Mouse (Mus musculus) lung, embryonic 14.5 days (tissue): ENCODE measurements around the gene Sv2b. TPM values are rescaled to one million over a fixed set of nuclear protein-coding genes. Genes with fewer than 3 reads are reported as not detected.

Source experiments
- ATAC-seq: fragments of 200-750 bp; cut with Nextera tagmentation; 2 replicates; pipeline ENCODE4 v1.8.0; 2017; ENCODE audit warnings: mild to moderate bottlenecking, moderate TSS enrichment, moderate library complexity; ENCODE audit not compliant: insufficient read depth
- DNase-seq: peaks from one replicate; pipeline ENCODE4 v3.0.0-alpha.2; 2015
- H3K27ac ChIP-seq: fragments of 300-500 bp; sonication (generic); 2 replicates; pipeline ENCODE4 v1.5.1; 2014; ENCODE audit warnings: low read depth, mild to moderate bottlenecking, moderate library complexity
- H3K27me3 ChIP-seq: fragments of 300-500 bp; sonication (generic); 2 replicates; pipeline ENCODE4 v1.6.1; 2014; ENCODE audit warnings: low read length, control low read depth; ENCODE audit not compliant: insufficient read depth
- H3K36me3 ChIP-seq: fragments of 300-500 bp; sonication (generic); 2 replicates; pipeline ENCODE4 v1.6.1; 2014; ENCODE audit warnings: control low read depth; ENCODE audit not compliant: insufficient read depth
- H3K4me1 ChIP-seq: fragments of 300-500 bp; sonication (generic); 2 replicates; pipeline ENCODE4 v1.6.1; 2014; ENCODE audit warnings: antibody characterized with exemption, control low read depth; ENCODE audit not compliant: insufficient read depth
- H3K4me2 ChIP-seq: fragments of 300-500 bp; sonication (generic); 2 replicates; pipeline ENCODE4 v1.6.1; 2014; ENCODE audit warnings: mild to moderate bottlenecking
- H3K4me3 ChIP-seq: fragments of 300-500 bp; sonication (generic); 2 replicates; pipeline ENCODE4 v1.5.1; 2014; ENCODE audit warnings: low read depth, low read length
- H3K9ac ChIP-seq: fragments of 300-500 bp; sonication (generic); 2 replicates; pipeline ENCODE4 v1.6.1; 2014
- H3K9me3 ChIP-seq: fragments of 300-500 bp; sonication (generic); 2 replicates; pipeline ENCODE4 v1.6.1; 2016; ENCODE audit warnings: low read depth, low read length, control low read depth
- CTCF ChIP-seq: IDR thresholded peaks from 2 replicates; pipeline ENCODE4 v1.5.1; 2016; ENCODE audit warnings: antibody characterized with exemption, low read depth
- WGBS: fragments of 180-500 bp; shearing (Covaris S2); extraction: QIAGEN DNeasy Blood & Tissue Kit; methylation state at CpG from one replicate; pipeline ENCODE4 v1.1.7; 2014; 5-methylcytosine and 5-hydroxymethylcytosine counted together
- polyA plus RNA-seq: library from polyadenylated mRNA; unstranded; fragments of >200 nt; fragmentation: Nextera tagmentation; extraction: Ambion mirVana; gene quantifications from 2 replicates; pipeline ENCODE4 v1.2.1, GENCODE M21; 2014

Sv2b gene
- polyA plus RNA-seq, 1 experiment from 2014 or later = 0.95 TPM

GRCm38 (mm10) chr7:75290554-75290953 lies 18.5 kb downstream of the Sv2b start:
- TF ChIP-seq CTCF = no peak
- Histone ChIP-seq H3K27me3 (no peaks in the 10 kb centered on the region), H3K36me3 (no peaks in the 10 kb centered on the region), H3K4me1 (no peaks in the 10 kb centered on the region), H3K9ac (no peak overlapping the region), H3K9me3 (no peaks in the 10 kb centered on the region), H3K27ac (no peak overlapping the region), H3K4me3 (no peak overlapping the region), H3K4me2 (no peak overlapping the region)
- ATAC-seq (no peak), DNase-seq (no peak)
- 18% methylated on average over 2 of the region's 2 CpGs for WGBS

- Histone ChIP-seq H3K27me3 (no peaks in the 10 kb centered on the region), H3K9me3 (no peaks in the 10 kb centered on the region), H3K36me3 (no peaks in the 10 kb centered on the region), H3K4me3 (no peak overlapping the region), H3K9ac (no peak overlapping the region), H3K4me1 (no peaks in the 10 kb centered on the region), H3K4me2 (no peak overlapping the region), H3K27ac (no peak overlapping the region)
- TF ChIP-seq CTCF = no peak
- 83% methylated on average over 6 of the region's 6 CpGs for WGBS
- ATAC-seq (no peak), DNase-seq (no peak)
These were observed 21.8 kb downstream of the Sv2b start for GRCm38 (mm10) chr7:75287237-75287636.

GRCm38 (mm10) chr7:75282951-75283350 lies 26.1 kb downstream of the Sv2b start:
- Histone ChIP-seq H3K27ac (no peak overlapping the region), H3K4me2 (no peak overlapping the region), H3K27me3 (no peaks in the 10 kb centered on the region), H3K9me3 (no peaks in the 10 kb centered on the region), H3K9ac (no peak overlapping the region), H3K4me3 (no peak overlapping the region), H3K4me1 (peaks cover 4% of the 10 kb centered on the region), H3K36me3 (no peaks in the 10 kb centered on the region)
- no peak for TF ChIP-seq CTCF
- WGBS = 72% methylated on average over 3 of the region's 3 CpGs
- ATAC-seq (no peak), DNase-seq (no peak)

- Histone ChIP-seq H3K9ac (no peak overlapping the region), H3K27me3 (no peaks in the 10 kb centered on the region), H3K4me2 (no peak overlapping the region), H3K27ac (no peak overlapping the region), H3K9me3 (no peaks in the 10 kb centered on the region), H3K36me3 (no peaks in the 10 kb centered on the region), H3K4me3 (no peak overlapping the region), H3K4me1 (peaks cover 4% of the 10 kb centered on the region)
- ATAC-seq = no peak
- no peak for TF ChIP-seq CTCF
- no peak for DNase-seq
- WGBS = 68% methylated on average over 3 of the region's 3 CpGs
These were observed 26.9 kb downstream of the Sv2b start for GRCm38 (mm10) chr7:75282080-75282650.

- no peaks in the 10 kb centered on the region for H3K27me3 ChIP-seq
- no peak for DNase-seq
- H3K9ac ChIP-seq = no peak overlapping the region
- peaks cover 4% of the 10 kb centered on the region for H3K4me1 ChIP-seq
- H3K36me3 ChIP-seq = no peaks in the 10 kb centered on the region
- no peak overlapping the region for H3K4me2 ChIP-seq
- no peak overlapping the region for H3K27ac ChIP-seq
- no peak for ATAC-seq
- no peak for TF ChIP-seq CTCF
- WGBS = 72% methylated on average over 4 of the region's 4 CpGs
- no peak overlapping the region for H3K4me3 ChIP-seq
- no peaks in the 10 kb centered on the region for H3K9me3 ChIP-seq
These were observed 28.0 kb downstream of the Sv2b start for GRCm38 (mm10) chr7:75281106-75281505.

GRCm38 (mm10) chr7:75277847-75278246 lies 31.2 kb downstream of the Sv2b start:
- WGBS = 11% methylated on average over 3 of the region's 3 CpGs
- Histone ChIP-seq H3K4me3 (no peak overlapping the region), H3K9me3 (no peaks in the 10 kb centered on the region), H3K36me3 (no peaks in the 10 kb centered on the region), H3K4me2 (no peak overlapping the region), H3K27me3 (no peaks in the 10 kb centered on the region), H3K4me1 (peaks cover 4% of the 10 kb centered on the region), H3K27ac (no peak overlapping the region), H3K9ac (no peak overlapping the region)
- DNase-seq (no peak), ATAC-seq (no peak)
- no peak for TF ChIP-seq CTCF

GRCm38 (mm10) chr7:75276739-75277138 lies 32.3 kb downstream of the Sv2b start:
- no peak overlapping the region for H3K27ac ChIP-seq
- H3K4me1 ChIP-seq = peaks cover 4% of the 10 kb centered on the region
- no peak overlapping the region for H3K4me3 ChIP-seq
- no peaks in the 10 kb centered on the region for H3K9me3 ChIP-seq
- ATAC-seq (no peak), DNase-seq (no peak)
- H3K4me2 ChIP-seq = no peak overlapping the region
- TF ChIP-seq CTCF = no peak
- no peaks in the 10 kb centered on the region for H3K27me3 ChIP-seq
- H3K36me3 ChIP-seq = no peaks in the 10 kb centered on the region
- no peak overlapping the region for H3K9ac ChIP-seq

GRCm38 (mm10) chr7:75274518-75274917 lies 34.5 kb downstream of the Sv2b start:
- H3K36me3 ChIP-seq = no peaks in the 10 kb centered on the region
- DNase-seq (no peak), ATAC-seq (no peak)
- no peaks in the 10 kb centered on the region for H3K4me1 ChIP-seq
- H3K9me3 ChIP-seq = no peaks in the 10 kb centered on the region
- H3K4me2 ChIP-seq = no peak overlapping the region
- H3K4me3 ChIP-seq = no peak overlapping the region
- TF ChIP-seq CTCF = no peak
- no peak overlapping the region for H3K9ac ChIP-seq
- H3K27me3 ChIP-seq = no peaks in the 10 kb centered on the region
- WGBS = 68% methylated on average over 3 of the region's 3 CpGs
- no peak overlapping the region for H3K27ac ChIP-seq
